Mouse (Mus musculus) CH12.LX (cell line): Measurements from ENCODE around the gene Rplp2.
A peak's percentile ranks its signal among the peaks of the same experiment; 100 is the strongest.

ENCODE experiments used
- CHD2 ChIP-seq: IDR thresholded peaks from 2 replicates; pipeline ENCODE4 v1.6.1; 2011; ENCODE audit warnings: low read length, improper control_type of control experiment
- CTCF ChIP-seq, 2 experiments: IDR thresholded peaks in 1 of 2; conservative IDR thresholded peaks in 1 of 2; 2 replicates each; pipeline ENCODE4 v1.5.1; 2011 to 2012; ENCODE audit warnings: low read depth in 2 of 2, low read length in 2 of 2, improper control_type of control experiment in 1 of 2, inconsistent platforms in 1 of 2, mild to moderate bottlenecking in 1 of 2, moderate library complexity in 1 of 2
- EP300 ChIP-seq: IDR thresholded peaks from 2 replicates; pipeline ENCODE4 v1.6.1; 2011; ENCODE audit warnings: low read length, improper control_type of control experiment
- MAX ChIP-seq: IDR thresholded peaks from 2 replicates; pipeline ENCODE4 v1.6.1; 2011; ENCODE audit warnings: low read length, improper control_type of control experiment
- NRF1 ChIP-seq: IDR thresholded peaks from 2 replicates; pipeline ENCODE4 v1.6.1; 2014; ENCODE audit warnings: low read depth, mild to moderate bottlenecking, inconsistent platforms, low read length, improper control_type of control experiment, moderate library complexity
- POLR2A ChIP-seq: IDR thresholded peaks from 2 replicates; pipeline ENCODE4 v1.6.1; 2011; ENCODE audit warnings: low read depth, mild to moderate bottlenecking, improper control_type of control experiment, low read length
- UBTF ChIP-seq: IDR thresholded peaks from 2 replicates; pipeline ENCODE4 v1.6.1; 2012; ENCODE audit warnings: low read depth, mild to moderate bottlenecking, inconsistent platforms, low read length, improper control_type of control experiment, moderate library complexity
- USF1 ChIP-seq: IDR thresholded peaks from 2 replicates; pipeline ENCODE4 v1.6.1; 2014; ENCODE audit warnings: low read depth, mild to moderate bottlenecking, inconsistent platforms, low read length, improper control_type of control experiment
- ZC3H11A ChIP-seq: IDR thresholded peaks from 2 replicates; pipeline ENCODE4 v1.6.1; 2012; ENCODE audit warnings: low read depth, mild to moderate bottlenecking, inconsistent platforms, low read length, improper control_type of control experiment

DNA sequence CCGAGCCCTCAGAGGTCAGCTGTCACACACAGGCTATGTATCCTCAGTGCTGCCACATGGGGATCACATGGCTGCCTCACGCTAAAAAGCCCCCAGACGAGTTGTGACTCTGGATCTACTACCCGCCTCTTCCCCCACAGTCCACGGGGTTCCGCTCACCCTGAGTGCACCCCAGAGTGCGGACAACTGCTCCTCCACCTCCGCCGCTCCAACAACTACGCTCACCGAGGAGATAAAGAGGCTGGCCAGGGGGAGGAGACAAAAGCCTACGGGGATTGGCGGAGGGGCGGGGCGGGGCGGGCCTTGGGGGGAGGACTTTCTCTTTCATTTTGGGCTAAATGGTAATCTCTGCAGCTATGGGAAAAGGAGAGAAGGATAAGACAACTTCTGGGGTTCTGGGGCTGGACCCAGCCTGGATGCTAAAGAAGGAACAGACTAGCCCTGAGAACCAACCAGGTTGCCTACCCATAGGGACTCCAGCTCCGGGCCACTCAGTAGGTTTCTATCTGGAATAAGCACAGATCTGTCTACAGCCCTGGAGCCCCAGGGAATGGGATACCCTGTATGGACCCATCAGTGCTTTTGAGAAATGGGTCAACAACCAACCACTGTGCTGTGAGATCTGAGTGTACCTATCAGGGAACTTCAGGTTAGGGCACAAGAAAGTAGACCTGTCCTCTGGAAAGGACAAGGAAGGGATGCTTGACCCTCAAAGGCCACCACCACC is 11.9 kb upstream of the Rplp2 start:
- no peak for TF ChIP-seq EP300
- TF ChIP-seq ZC3H11A = no peak
- no peak for TF ChIP-seq CHD2
- no peak for TF ChIP-seq CTCF (conservative IDR thresholded peaks at IDR 0.05 in 1 of 2, IDR thresholded peaks at IDR 0.05 in 1 of 2; ENCODE audit: low read depth in 2 of 2, low read length in 2 of 2)
- TF ChIP-seq UBTF = no peak
- TF ChIP-seq USF1 = no peak
- TF ChIP-seq NRF1 = no peak
- TF ChIP-seq MAX = no peak
- TF ChIP-seq POLR2A = peak; percentile 58
